Mouse (Mus musculus) spleen, adult 12 weeks (tissue): Measurements from ENCODE around the gene Mrps18c.

Source experiments
- DNase-seq: peaks from one replicate; pipeline ENCODE4 v3.0.0; 2022; ENCODE audit warnings: low spot score

Gene Mrps18c

DNA sequence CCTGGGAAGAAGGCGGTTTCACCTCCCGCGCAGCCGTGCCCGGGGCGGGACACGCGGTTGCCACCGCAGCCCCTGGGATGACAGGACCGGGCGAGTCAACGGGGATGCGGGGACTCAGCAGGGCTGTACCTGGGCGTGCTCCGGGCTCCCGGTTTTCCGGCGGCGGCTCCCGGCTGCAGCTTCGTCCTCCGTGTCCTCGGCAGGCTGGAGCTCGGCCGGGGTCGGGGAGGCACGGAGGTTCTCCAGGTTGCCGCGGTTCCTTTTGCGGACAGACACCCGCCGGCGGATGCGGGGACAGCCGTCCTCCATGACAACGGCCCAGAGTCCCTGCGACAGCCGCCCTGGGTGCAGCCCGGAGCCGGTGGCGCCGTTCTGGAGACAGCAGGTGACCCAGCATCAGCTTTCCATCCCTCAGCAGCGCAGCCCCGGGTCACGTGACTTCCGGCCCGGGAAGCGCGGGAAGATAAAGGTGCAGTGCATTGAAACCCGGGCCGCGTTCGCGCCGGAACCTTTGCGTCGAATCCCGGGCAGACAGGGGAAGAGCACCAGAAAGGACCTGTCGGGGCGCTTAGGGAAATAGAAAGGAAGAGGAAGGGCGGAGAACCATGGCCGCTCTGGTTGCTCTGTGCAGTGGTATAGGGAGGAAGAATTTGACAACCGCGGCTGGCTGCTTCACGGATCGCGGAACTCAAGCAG, at the start of gene Mrps18c, which contains the start of gene Helq:
Gene Mrps18c, plus strand, starts transcription at position 463 of the 696 bp plus-strand sequence.
Gene Helq, minus strand, starts transcription at position 434 of the 696 bp plus-strand sequence.
- peak; percentile 86 for DNase-seq

DNA sequence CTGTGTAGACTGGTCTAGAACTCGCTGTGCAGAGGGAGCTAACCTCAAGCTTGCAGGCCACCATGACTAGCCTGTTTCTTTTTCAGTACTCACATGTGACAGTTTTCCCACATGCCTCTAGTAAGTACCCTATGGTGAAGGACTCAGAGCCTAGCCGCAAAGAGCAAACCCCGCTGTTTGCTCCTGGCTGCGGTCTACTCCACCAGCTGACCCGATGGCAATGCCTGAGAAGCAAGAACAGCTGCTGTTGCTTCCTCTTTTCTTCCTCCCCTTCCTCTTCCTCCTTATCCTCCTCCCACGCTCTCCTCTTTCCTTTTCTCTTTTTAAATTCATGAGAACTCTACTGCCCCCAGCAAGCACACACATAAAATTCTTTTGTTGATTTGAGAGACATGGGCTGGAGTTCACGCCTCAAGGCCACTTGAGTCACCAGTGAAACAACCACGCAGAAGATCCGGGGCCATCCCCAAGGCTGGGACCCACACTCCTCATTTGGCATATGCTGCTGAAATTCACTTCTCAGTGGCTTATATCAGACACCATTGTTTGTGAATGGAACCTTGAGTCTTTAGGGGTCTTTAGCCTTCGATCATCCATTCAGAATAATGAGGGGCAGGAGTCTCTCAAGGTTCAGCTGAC, 47.7 kb upstream of the Mrps18c start:
- peak; percentile 4 for DNase-seq

DNA sequence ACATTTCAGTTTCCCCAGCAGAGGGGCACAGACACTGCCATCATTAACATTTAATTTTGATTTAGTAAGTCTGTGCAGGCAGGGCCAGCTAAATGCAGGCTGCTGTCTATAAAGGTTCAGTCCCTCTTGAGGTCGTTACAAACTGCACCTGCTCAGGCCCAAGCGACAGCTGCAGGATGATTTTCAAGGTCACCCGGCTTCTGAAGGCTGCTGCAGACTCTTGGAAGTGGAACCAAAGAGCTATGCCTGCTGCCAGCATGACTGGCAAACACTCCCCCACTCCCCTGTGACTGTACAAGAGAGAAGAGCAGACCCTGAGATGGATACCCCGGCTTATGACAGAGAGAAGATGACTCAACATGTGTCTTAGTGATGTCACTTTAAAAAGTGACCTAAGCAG, 46.8 kb upstream of the Mrps18c start:
- DNase-seq: no peak

DNA sequence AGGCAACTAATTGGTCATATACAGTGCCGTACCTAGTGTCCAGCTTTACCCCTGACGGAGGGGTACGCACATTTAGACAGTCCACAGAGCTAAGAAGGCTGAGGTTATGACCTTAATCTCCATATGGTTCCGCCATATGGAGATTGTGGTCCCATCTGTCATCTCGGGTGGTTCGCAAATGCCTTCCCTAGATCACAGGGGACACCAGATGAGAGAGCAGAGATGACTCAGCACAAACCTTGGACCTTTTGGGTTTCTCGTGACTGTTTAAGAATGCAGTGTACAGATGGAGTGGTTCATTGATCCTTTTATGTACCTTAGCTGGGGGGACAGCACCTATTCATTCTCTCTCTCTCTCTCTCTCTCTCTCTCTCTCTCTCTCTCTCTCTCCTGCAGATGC, 45.0 kb upstream of the Mrps18c start:
- DNase-seq: no peak

DNA sequence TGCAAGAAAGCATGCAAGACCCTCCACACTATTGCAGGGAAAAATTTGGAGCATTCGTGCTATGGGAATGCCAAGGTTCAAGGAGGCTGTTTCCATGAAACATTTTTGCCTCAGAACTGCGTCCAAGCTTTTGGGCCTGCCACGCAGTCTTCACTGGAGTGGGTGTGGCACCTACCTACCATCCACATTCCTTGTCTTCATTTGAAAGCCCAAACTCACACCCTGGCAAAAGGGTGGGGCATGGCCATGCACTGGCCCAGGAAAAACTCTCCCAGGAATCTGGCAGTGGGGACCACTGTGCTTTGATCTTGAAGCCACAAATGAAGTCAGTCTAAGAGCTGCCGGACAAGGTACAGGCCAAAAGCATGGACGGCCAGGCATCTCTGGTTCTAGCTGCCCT, 40.3 kb upstream of the Mrps18c start:
- DNase-seq: no peak

DNA sequence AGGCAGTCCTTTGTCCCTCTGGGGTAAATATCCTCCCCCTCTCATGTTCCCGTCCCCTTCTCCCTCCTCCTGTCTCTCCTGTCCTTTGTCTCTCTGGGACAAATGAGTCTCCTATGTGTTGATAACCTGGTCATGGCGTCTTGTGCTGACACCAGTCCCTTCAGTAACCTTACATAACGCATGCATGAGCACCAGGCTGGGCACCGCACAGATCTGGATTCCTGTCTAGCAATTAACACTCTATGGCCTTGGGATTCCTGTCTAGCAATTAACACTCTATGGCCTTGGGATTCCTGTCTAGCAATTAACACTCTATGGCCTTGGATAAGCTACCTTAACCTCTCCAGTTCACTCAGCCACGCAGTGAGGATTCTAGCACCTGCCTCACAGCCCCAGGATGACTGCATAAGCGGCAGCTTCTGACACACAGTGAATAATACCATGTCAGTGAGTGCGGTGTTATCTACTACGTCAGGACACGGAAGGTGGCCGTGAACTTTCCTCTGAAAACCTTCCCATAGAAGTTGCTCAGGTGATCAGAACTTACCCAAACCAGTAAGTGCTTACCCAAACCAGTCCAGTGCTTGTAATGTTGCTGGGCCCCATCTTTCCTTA, 38.3 kb upstream of the Mrps18c start:
- no peak for DNase-seq

DNA sequence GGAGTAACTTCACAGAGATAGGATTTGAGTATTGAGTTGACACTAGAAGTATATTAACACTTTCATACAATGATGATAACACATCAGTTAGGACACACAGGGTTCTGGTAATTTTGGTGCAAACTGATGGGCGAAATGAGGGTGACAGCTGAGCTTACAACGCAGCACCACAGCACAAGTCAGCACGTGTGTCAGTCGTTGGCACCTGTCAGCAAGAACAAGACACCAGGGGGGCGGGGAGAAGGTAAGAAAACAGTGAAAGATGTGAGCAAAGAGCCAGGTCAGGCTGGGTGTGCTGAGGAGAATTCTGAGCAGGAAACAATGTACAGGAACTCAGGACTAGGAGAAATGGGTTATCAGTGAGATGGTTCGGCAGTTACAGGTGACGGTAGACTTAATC, 36.7 kb upstream of the Mrps18c start:
- DNase-seq: no peak

DNA sequence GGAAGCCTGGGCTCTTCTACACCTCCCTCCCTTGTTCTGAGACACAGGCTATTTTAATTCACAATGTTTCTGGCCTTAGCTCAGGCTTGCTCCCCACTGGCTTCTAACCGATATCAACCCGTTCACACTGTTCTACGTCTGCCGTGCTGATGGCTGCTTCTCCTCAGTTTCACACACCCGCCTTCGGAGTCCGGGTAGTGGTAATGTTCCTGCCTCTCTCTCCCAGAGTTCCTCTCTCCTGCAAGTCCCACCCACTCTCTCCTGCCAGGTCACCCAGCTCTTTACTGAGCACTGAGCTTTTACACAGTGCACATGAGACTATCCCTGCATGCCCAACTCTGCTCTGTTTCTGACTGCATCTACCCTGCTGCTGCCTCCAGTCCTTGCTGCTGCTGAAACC, 32.4 kb upstream of the Mrps18c start:
- no peak for DNase-seq

DNA sequence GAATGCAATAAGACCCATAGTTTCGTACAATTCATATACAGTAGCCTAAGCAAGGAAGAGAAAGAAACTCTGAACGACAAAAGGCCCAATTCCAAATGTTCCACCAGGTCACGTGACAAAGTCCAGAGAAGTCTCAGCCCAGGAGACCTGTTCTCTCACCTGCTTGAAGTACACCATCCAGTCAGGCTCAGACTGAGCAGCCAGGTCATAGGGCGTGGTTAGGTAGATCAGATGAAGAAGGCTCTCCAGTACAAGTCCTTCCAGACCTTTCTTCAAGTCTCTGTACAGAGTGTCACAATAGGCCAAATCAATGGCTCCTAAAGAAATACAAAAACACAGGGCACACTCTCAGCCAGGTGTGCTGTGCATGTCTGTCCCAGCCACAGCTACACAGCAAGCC, 26.9 kb upstream of the Mrps18c start:
- DNase-seq: no peak

DNA sequence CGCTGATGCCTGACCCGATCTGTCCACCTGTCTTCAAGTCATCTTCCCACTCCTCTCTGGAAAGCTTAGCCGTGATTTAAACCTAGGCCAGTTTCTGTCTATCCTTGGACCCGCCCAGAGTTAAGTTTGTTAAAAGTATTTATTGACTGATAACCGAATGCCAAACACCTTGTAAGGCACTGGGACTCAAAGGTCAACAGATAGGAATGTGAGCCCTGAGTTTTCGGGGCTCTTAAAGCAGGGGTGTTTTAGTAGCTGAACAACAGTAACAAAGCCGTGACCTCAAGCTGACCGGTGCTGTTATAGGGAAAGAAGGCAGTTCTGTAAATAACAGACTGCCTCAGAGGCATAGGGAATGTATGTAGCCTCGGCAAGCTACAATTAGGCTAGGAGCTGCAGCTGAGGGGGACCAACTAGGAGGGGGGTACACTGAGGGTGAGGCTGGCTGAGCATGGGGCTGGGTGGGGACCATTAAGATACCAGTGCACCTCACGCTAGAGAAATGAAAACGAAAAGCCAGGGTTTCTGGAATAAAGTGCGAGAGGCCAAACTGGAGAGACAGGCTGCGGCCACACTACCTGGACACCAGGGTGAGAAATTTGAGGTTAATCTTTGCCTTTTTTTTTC, 22.5 kb upstream of the Mrps18c start:
- DNase-seq: no peak

DNA sequence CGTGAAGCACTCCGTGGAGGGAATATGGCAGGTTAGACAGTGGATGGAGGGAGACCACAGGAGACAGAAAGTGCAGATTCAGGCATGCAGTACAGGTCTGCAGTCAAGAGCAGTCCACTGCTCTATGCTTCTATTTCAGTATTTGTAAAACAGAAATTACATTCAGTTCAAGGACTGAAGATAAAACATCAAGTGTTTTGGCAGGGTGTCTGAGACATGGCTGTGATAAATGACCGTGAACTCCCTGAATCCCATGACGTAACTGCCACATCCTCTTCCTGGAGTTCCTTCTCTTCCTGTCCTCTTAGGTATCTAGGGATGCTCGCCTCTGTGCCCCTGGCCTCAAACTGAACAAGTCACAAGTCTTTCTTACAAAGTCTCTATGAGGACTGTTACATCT, 21.5 kb upstream of the Mrps18c start:
- no peak for DNase-seq

DNA sequence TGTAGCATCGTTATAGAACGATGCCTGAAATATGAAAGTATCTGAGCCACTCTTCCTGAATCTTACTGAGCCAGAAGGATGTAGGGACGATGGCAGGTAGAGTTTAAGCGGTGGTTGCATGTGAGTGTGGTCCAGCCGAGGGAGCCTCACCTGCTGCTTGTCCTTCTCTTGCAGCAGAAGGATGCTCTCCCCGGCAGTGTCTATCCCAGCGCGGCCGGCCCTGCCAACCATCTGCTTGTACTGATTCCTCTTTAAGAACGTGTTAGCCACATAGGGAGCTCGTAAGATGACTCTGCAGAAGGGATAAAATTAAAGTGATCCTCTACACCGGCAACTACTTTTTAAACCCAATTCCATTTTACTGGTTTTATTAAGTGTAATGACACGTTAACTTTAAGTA, 19.4 kb upstream of the Mrps18c start:
- DNase-seq: no peak

DNA sequence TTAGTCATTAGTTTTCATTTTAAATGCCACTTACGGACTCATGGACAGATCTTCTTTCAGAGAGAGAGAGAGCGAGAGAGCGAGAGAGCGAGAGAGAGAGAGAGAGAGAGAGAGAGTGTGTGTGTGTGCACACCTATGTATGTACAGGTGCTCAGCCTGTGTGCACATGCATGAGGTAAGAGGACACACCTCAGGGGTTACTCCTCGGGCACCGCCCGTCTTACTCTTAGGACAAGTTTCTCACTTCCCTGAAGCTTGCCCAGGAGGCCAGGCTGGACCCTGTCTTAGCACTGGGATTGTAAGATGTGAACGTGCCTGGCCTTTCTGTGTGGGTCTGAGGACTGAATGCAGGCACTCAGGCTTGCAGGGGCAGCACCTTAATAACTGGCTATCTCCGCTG, 10.9 kb upstream of the Mrps18c start:
- DNase-seq: no peak

DNA sequence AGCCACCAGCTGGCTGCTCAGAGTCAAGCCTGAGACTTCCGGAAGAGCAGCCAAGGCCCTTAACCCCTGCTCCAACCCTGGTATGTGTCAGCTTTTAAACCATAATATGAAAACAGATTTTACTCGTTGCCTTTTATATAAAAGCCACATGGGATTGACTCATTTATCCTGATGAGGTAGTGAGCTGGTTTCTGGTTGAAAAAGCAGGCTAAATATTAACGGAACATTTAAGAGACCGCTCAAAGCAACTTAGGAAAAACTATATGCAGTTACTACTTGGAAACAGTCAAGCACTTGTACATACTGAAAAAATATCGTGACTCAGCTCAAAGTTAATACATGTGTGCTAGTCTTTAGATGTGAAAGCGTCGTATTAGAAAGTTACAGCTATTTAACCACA, 6.2 kb upstream of the Mrps18c start:
- no peak for DNase-seq

DNA sequence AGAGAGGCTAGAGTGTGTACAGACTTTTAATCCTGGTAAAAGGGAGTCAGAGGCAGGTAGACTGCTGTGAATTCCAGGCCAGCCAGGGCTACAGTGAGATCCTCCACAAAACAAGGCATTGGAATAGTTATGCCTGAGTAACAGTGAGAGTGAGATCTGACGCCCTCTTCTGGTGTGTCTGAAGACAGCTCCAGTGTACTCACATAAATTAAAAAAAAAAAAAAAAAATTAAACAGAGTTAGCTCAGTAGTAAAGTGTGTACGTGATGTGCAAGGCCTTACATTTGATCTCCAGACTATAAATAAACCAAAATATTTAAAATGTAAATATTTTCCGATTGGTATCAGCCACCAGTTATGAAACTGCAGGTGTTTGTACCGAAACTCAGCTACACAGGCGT, 4.3 kb upstream of the Mrps18c start:
- DNase-seq: no peak

DNA sequence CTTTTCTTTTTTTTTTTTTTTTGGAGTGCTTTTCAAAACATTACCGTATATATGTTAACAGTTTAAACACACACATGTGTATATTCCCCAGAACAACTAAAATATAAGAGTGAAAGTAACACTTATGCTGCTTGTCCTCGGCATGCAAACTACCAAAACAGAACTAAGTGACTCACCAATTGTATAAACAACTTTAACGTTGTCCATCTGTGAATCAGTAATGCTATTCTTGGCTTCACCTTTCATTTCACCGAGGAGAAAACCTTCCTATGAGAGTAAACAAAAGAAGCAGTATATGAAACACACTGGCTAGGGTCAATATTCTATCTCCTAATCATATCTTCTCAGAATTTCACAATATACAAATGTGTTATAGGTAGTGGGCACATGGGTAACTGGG, 19.9 kb downstream of the Mrps18c start:
- DNase-seq: no peak

DNA sequence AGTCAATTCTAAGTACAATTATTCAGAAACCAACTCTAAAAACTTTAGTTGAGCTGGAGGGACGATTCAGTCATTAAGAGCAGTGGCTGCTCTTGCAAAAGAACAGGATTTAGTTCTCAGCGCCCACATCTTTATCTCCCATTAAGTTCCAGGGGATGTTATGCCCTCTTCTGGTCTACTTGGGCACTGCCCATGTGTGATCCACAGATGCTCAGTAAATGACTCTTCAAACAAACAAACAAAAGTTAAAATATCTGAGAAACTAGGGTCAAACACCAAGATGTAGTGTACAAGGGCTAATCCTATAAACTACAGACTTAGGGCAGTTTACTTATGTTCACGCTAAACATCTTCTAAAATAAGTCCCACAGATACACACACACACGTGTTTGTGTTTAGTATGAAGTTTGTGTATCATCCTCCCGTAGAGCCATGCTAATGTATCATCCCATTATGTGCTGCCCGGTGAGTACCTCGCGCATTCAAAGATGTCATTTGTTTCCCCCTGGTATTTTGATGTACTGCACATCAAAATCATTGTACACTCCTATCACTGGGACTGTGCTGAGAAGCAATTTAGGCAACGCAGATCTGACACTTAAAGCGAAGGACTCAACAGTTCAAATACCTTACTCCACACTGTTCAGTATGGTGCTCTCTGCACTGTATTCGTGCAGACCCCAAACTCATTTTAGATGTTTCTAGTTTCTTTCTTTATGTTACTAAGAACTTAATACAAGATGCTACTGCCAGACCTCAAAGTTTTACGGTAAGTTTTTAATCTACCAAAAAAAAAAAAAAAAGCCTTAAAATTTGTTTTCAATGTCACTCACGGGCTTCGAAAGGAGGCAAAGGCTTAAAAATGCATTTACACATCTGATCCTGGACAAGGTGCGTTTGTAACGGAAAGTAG, 21.4 kb downstream of the Mrps18c start:
- DNase-seq: no peak

DNA sequence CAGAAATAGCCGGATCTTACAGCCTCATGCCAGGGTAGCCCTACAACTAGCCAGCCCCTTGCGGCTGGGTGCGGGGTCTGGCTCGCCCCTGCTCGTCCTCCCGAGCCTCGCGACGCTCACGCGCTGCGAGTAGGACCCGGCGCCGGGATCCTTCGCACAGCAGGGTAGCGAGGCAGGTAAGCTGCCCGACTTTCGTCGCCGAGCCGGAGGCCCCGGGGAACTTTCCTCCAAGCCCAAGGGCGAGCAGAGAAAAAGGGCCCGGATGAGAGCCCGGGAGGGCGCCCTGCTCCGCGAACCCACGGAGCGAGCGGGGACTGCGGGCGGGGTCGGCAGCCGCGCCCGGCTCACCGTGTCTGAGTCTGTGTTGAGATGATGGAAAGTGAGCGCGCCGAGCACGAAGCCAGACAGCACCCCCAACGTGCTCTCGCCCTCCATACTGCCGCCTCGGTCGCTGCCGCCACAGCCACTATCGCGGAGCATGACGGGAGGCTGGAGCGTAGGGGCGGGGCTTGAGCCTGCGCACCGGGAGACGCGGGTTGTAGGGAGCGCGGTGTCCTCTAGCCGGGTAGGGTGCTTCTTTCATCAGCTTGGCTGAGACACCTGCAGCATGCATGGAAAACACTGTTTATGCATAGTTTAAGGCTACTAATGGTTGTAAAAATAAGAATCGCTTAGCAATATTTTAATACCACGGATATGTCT, 22.2 kb downstream of the Mrps18c start, which contains the start of gene Abraxas1:
Gene Abraxas1, minus strand, starts transcription at position 483 of the 702 bp plus-strand sequence.
- peak; percentile 84 for DNase-seq

DNA sequence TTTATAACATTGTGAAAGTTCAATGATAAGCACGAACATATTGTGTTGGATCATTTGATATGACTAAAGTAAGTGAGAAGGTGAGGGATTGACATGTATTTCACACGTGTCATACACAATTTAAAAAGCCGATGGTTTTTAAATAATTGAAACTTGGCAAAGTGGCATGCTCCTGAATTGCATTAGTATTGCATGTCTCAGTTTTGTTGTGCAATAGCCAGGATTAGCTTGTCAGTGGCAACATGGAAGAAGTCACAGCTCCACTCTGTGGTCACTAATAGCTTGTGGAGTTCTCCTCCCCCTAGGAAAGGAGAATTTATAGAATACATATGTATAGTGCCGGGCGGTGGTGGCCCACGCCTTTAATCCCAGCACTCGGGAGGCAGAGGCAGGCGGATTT, 22.9 kb downstream of the Mrps18c start:
- no peak for DNase-seq

DNA sequence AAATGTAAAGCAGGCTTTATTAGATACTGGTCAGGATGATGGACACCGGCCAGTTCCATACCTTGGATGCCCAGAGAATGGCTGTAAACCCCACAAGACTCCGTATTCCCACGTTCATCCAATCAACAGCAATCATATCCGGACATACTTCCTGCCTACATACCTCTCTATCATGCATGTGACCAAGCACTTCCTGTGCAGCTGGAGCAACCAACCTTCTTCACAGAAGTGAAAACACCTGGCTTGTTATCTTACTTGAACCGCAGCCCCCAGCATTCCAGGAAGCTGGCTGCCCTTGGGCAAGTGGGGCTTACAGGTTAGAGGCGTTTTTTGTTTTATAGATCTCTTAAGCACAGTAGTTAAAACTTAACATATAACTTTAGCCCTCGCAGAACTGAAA, 24.4 kb downstream of the Mrps18c start:
- DNase-seq: no peak

DNA sequence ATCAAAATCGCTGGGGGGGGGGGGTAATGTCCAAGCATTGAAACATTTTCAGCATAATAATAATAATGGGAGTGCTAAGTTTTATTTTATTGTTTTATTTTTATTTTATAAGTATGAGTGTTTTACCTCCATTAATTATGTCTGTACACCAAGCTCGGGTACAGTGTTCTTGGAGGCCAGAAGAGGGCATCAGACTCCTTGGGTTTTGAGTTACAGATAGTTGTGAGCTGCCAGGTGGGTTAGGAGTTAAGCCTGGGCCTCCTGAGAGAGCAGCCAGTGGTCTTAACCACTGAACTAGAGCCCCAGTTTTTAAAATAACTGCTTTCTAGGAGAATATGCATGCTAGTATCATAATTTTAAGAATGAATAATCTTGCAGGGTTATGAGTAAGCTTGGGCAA, 27.5 kb downstream of the Mrps18c start:
- no peak for DNase-seq
